Mouse (Mus musculus) erythroid progenitor cell, adult 5-6 weeks (primary cell): ENCODE measurements around the gene Grip1. TPM values are rescaled to one million over a fixed set of nuclear protein-coding genes. Genes with fewer than 3 reads are reported as not detected.

ENCODE experiments used
- ATAC-seq: replicated peaks from 2 replicates; pipeline ENCODE4 v1.8.0; 2016; ENCODE audit warnings: moderate number of reproducible peaks, mild to moderate bottlenecking, moderate TSS enrichment, inconsistent platforms; ENCODE audit not compliant: poor library complexity, low FRiP score, severe bottlenecking
- total RNA-seq, 2 experiments: library from RNA; stranded (forward) in 1 of 2; stranded (reverse) in 1 of 2; fragments of 150-400 nt in 1 of 2; fragments of 186-747, 209-891 nt in 1 of 2; gene quantifications; 2 replicates each; pipeline versions ENCODE4 v1.2.3 to v1.2.4; 2015 to 2017; ENCODE audit warnings: low replicate concordance in 2 of 2

The Grip1 gene
- total RNA-seq, 2 experiments from 2014 or later = not detected

DNA sequence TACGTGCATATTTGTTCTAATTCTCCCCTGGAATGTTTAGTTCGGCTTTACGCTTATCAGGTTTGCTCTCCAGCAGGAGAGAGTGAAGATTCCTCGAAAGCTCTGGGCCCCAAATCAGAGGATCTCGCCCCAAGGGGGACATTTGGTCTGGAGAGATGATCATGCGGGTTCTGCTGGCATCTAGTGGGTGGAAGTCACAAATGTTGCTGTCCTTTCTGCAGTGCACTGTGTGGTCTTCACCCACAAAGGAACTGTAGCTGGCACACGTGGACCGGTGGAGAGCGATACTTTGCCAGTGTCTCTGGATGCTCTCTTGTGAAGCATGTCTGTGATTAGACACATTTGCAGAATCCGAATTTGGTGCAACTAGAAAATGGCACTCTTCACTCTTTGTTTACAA is 186.9 kb downstream of the Grip1 start:
- no peak for ATAC-seq

DNA sequence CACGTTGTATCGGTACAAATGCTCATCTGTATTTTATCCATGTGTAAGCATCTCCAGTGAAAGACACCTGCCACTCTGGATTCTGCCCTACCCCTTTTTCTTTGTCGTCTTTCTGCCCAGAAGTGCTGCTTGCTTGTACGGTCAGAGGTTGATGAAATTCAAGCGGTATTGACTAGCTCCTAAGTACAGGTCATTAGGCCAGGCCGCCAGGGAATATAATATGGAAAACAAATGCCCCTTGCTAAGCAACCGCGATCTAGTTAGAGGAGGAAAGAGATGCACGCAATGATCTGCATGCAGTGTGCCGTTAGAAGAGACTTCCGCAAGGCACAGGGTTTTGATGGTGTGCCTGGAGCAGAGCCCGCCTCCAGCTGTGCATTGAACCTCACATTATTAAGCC is 187.4 kb downstream of the Grip1 start:
- no peak for ATAC-seq

DNA sequence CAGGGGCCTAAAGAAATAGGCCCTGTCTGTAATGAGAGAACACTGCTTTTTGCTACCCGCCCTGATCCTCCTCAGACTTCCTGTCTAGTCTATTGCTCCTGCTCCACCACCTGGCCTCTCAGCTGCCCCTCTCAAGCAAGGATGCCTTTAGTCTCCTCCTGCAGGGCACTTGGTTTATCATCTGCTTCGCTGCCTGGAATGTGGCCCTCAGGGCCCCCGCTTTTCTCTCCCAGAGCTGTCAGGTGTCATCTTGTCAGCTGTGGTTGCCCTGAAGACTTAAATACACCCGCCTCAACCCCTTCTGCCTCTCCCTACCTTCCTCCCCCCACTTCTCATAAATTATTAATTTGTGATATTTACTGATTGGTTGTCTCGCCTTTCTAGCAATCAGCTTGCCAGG is 190.7 kb downstream of the Grip1 start:
- no peak for ATAC-seq

DNA sequence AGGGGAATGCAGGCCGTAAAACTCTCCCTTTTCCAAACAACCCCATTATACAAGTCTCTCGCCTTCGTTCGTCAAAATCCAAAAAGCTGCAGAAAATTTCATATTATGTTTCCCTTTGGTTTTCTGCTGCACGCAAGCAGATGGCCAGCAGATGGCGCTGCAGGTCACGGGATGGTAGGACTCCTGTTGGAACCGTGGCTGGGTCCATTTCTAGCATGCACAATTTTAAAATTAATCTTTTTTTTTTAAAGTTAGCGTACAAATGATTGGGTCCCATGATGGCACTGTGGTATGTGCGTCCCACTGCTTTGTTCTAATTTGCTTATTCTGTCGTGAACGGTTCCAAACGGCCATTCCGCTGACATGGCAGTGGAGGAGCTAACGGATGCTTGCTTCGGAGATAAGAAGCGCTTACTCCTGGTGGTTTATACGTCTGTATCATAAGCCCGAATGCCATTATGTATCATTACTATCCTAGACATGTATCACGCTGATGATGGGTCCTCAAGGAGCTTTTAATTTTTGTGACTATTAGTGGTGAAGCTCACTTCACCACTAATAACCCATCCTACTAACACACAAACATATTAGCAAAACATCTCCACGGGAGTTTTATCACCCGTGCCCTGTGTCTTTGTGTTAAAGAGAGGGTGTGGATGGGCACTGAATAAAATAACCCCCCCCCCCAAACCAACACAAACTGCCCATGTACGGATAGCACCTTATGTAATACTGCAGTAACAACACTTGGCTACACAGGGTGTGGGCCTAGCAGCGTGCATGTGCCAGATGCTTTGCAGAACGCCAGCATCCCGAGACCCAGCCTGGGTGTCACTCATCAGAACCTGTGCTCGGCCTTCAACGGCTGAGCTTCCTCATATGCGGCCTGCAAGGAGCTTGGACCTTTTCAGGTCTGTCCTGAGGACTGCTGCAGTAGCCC is 193.1 kb downstream of the Grip1 start:
- no peak for ATAC-seq

DNA sequence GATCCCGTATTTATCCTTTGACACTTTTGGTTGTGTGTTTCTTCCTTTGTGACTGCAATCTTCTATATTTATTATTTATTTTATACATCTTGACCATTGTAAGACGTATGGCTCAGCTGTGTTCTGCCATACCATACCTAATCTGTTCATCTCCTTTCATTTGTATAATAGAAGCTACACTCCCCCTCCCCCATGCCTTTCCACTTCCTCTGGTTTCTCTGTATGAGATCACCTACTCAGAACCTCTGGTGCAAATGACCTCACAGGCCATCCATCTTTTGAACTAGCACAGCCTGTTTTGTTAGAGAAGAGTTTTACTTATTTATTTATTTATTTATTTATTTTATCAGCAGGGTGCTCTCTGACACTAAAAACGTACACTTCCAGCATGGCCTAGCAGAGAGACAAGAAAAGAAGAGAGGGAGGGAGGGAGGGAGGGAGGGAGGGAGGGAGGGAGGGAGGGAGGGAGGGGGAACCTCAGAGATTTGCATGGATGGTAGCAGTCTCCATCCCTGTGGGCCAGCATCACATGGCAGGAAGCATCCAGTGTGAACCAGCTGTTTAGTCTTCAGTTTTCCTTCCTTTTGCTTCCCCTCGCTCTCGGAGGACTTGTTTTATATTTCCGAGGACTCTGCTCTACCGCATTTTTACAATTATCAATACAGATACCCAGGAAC is 207.2 kb downstream of the Grip1 start:
- no peak for ATAC-seq

DNA sequence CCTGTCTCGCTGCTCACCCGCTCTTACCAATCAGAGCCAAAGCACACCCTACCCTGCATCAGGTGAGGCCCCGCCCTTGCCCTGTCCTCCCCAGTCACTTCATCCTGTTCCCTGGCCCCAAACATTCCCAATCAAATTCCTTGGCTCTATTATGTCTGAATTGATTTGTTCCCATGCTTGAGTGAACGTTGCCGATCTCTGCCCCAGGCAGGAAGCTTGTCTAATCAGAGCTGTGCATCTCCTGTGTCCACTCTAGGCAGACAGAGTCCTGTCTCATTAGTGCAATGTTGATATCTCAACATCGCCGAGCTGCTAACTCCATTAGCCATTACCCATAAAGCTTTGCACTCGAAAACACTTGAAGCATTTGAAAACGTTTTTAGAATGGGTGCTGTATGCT is 210.0 kb downstream of the Grip1 start:
- no peak for ATAC-seq

DNA sequence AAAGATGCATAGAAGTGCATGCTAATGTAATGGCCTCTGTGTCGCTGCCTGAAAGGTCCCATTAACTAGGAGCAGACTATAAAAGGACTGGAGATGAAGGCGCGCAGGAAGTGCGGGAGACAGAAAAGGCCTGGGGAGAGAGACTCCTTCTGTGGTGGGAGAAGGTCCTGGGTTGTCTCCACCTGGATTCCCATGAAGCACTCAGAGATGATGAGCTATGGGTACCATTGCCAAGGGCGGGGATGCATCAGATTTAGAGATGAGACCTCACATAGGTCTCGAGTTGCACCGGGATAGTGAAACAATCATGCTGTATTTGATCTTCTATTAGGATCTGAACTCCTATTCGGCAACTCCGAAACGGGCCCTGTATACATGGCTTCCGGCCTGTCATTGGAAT is 212.8 kb downstream of the Grip1 start:
- no peak for ATAC-seq

DNA sequence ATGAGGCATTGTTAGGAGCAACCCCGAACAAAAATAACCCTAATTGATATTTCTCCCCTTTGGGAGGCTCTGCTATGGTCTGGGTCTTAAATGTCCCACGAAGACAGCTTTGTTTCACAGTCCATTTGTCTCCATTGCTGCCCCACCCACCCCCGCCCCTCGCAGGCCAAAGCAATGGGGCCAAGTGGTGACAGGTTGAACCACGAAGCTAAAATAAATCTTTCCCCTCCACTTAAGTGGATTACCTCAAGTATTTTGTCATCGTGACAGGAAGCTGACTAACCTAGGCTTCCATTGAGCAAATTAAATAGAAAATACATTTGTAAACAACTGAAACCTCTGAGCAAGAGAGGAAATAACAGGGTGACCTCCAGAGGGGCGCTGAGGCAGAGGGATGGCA is 216.8 kb downstream of the Grip1 start:
- no peak for ATAC-seq

DNA sequence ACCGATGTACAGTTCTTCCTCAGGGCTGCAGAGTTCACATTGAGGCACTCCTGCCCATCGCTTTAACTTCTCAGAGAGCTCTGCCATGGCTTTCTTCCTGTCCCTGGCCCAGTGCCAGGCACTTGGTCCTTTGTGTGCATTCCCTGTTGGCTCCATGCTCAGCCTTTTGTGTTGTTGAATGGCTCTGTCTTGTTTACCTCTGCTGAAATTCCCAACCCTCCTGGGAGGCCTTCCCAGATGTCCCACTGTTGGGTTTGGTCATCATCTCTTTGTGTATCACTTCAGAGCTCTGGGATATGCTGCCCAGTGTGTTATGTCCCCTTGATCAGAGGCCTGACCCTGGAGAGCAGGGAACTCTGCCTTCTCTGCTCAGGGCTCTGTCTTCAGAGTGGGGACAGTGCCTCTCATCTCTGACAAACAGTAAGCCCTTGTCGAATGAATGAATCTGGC is 230.8 kb downstream of the Grip1 start:
- ATAC-seq = no peak

DNA sequence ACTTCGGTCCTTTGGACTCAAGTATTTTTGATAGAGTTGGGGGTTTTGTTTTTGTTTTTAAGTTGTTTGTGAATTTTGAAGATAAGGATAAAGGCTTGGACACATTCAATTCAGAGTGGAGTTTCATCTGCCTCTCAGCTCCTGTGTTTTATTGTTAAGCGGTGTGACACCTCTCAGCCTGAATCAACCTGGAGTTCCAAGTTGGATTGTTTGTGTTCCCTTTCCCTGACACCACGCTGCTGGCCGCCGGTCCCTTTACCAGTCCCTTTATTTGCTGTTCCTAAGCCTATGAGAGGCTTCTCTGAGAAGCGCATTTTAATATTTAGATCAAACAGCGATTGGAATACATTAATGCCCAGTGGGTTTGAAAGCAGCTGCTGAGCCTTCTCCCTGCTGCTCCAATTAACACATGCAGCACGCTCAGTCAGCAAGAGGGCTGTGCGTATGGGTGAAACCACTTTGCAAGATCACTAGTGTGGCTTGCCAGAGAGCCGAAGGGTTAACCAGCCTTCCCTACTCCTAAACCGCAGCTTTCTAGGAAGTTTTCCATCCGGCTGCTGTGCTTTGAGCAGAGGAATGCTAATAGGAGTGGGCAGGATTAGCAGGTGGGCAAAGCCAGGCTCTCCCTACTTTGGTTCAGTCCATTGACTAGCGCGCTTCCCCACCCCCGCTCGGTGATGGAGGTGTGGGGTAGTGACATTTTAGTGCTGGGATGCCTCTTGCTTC is 237.9 kb downstream of the Grip1 start:
- ATAC-seq = no peak

DNA sequence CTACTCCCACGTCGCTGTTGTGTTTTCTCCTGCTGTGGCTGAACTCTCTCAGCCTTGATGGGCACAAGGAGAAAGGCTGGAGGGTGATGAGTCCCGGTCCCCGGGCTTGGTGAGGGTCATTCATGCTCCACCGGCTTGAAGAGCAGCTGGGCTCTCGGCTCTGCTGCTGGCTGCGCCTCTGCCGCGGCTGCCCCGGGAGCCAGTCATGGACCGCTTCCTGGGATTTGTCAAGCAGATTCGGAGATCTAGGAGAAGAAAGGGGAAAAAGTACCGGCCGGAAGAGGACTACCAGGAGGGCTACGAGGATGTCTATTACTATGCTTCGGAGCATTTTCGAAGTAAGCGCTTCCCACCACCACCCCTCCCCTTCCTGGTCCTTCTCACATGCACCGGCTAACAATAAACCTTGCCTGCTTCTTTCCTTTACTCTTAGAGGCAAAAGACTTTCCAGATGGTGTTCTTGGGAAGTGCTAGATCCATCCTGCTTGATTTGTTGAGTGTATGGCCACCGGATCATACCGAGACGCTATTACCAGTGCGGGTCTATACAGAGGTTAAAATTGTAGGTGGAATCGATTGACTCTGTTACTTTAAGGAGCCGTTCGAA is 238.8 kb downstream of the Grip1 start:
- no peak for ATAC-seq

DNA sequence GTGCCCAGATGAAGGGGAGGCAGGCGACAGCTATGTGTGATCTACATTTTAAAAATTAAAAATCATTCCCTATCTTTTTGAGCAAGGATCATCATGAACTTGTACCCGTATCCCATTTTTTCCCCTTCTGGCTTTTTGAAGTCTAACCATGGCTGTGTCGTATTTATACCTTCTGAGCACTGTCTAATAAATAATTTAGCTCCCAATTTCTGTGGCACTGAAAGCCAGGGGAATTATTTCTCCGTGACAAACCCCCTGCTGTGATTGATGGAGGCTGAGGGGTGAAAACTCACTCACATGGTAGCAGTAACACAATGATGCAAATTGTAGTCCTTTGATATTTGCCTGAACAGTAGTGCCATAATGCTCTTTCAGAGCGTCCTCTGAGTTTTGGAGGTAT is 239.8 kb downstream of the Grip1 start:
- no peak for ATAC-seq

DNA sequence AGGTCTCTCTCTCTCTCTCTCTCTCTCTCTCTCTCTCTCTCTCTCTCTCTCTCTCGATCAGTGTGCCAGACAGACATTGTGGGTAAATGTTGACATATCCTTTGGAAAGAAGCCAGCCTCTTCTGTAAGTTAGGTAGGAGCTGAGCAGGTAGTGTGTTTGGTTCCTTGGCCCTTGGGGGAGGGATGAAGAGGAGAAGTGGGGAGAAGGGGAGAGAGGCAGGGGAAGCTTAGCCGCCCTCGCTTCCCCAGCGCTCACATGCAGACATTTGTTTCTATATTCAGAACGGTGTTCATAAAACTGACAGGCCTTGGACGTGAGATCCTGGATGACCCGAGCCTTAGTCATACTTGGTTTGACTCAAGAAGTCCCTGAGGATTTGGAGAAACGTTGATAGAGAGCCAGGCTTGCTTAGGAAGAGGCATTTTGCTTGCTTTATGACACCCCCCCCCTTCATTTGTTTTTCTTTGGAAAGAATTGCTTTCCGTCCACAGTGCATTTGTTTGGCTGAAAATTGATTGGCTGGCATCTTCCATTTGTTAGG is 243.7 kb downstream of the Grip1 start:
- ATAC-seq = no peak

DNA sequence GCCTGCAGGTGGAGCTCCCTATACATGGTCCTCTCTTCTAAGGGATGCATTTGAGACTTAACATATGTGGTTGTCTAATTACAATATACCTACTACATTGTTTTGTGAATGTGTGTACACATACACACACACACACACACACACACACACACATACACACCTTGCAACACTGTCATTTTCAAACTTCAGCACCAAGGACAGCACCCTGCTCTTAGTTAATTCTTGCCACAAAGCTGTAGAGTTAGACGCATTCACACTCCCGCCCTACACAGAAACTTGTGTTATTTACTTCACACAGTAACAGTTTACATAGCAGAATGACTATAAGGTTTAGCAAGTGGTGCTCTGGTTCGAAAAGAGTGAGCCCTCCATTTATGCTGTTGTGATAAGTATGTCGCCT is 251.7 kb downstream of the Grip1 start:
- no peak for ATAC-seq

DNA sequence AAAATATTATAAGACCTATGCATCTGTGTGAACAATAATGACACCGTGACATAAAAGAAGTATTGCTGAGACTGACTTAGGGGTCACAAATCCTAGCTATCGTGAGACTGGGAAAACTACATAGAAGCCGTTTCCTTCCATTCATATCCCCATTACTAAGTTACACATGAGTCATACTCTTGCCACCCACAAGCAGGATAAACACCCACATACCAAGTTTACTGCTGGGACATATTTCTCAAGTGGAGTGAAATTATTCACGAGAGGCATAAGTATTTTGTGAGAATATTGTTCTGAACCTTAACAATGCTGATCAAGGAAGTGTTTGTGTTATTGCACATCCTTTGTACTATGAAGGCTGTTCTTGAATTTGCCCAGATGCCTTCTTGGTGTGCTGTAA is 252.7 kb downstream of the Grip1 start:
- no peak for ATAC-seq

DNA sequence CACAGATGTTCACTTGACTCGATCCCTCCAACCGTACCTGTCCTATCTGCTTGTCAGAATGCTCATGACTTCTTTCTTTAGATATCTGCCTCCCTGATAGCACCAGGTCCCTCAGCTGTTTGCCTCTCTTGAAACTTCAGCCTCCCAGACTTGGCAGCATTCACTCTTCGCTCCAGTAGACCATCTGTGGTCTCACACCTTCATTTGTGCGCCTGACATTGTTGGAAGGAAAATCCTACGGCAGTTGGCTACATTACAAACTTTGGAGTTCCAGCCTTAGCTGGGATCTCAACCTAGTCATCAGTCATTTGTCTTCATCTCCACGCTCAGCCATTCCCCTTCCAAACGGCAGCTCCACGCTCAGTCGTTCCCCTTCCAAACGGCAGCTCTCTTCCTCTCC is 253.4 kb downstream of the Grip1 start:
- ATAC-seq = no peak

DNA sequence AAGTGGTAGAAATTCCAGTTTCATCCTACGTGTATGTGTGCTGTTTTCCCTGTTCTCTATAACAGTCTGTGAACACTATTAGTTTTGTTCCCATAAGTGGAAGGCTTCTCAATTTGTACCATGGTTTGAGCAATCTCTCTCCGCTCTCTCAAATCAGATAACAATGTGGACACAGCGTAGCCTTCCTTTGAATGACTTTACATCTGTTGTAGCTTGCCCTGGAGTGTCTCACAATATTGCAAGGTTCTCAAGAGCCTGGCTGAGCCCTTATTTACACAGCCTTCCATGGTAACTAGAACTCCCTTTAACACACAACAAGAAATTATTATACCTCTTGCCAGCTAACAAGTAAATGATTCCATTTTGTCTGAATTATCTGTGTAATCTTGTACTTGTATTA is 268.3 kb downstream of the Grip1 start:
- no peak for ATAC-seq

DNA sequence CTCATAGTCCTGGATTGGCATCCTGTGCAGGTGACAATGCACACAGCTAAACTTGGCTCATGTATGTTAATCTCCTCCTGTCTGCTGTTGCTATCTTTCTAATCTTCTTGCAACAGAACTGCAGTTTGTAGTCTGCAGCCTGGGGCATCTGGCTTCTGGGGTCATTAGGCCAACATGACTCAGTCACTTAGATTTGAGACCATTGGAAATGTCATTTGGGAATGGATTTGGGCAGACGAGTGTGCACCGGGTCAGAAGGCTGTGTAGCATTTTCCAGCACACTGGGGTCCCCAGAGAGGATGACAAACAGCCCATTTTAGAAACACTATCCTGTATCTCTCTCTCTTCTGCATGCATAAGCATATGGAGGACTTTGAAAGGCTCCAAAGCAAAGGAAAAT is 268.8 kb downstream of the Grip1 start:
- no peak for ATAC-seq

DNA sequence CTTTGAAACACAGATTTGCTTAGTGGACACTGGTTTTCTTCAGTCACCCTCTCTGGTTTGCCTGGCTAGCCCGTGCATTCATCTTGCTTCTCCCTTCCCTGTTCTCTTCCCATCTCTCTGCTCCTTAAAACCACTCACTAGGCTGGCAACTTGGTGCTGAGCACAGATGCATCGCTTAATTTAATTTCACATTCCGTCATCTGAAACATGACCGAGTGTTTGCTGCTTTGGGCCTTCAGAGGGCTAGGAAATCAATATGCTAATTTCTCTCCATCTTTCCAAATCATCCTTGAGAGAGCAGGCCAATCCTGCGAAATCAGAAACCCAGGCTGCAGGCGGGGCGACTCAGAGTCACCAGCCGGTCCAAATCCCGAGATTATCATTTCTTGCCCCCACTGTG is 270.0 kb downstream of the Grip1 start:
- no peak for ATAC-seq

DNA sequence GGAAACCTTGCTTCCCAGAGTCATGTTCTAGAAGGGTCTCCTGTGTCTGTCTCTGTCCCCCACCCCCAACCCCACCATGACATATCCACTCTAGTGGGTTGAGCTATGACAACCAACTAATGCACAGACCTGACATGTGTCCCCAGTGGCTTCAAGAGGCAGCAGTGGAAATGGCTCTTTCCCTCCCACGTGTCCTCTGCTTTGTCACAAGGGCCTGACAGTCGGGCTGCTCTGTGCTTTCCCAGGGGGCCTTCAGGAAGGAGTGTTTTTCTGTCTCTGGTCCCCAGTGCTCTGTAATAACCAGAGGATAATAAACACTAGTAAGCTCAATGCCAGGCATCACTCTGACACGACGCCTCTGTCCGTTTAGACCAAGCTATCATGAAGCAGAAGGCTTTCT is 271.7 kb downstream of the Grip1 start:
- ATAC-seq = no peak
